Mouse (Mus musculus) thymus, adult 2 months (tissue): Measurements from ENCODE around the gene Igsf9b.

Source experiments
- CTCF ChIP-seq: fragments of 200-500 bp; IDR thresholded peaks from 2 replicates; pipeline ENCODE4 v1.5.1; 2012; ENCODE audit warnings: mild to moderate bottlenecking, control low read depth, low read length, moderate library complexity, borderline replicate concordance; ENCODE audit not compliant: control insufficient read depth, poor library complexity, insufficient read depth; ENCODE audit errors: extremely low read depth
- POLR2A ChIP-seq: fragments of 200-500 bp; IDR thresholded peaks from 2 replicates; pipeline ENCODE4 v1.6.1; 2012; ENCODE audit warnings: mild to moderate bottlenecking, low read length, control low read depth, moderate library complexity; ENCODE audit not compliant: control insufficient read depth, poor library complexity, insufficient read depth; ENCODE audit errors: extremely low read depth

DNA sequence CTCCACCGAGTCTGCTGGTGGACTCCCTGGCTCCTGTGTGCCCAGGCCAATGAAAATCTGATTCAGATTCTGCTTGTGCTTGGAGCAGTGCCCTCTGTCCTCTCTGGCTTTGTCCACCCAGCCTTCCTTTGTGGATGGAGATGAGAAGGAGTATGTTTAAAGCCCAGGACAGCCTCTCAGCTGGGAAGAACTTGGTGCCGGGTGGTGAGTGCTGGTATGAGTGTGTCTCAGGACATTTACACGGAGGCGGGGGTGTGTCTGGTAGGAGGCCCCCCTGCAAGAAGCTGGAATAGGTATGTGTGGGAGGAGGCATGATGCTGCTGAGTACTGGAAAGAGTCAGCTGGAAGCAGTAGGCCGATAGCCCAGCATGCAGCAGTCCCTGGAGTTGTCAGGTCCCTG lies 3.3 kb downstream of the Igsf9b start:
- TF ChIP-seq POLR2A (no peak), CTCF (no peak)
